Mouse (Mus musculus) heart, adult 2 months (tissue): ENCODE measurements around the gene Gm37240. TPM values are rescaled to one million over a fixed set of nuclear protein-coding genes. Genes with fewer than 3 reads are reported as not detected.

Experiments
- DNase-seq, 2 experiments: peaks; one replicate each; pipeline ENCODE4 v3.0.0; 2021
- H3K27ac ChIP-seq: fragments of 200-600 bp; 2 replicates; pipeline ENCODE4 v1.8.1; 2022
- H3K27me3 ChIP-seq: fragments of 200-500 bp; 2 replicates; pipeline ENCODE4 v1.6.1; 2012; ENCODE audit warnings: mild to moderate bottlenecking, low read length, inconsistent platforms, mixed read lengths; ENCODE audit not compliant: control insufficient read depth, insufficient read depth
- H3K36me3 ChIP-seq: fragments of 200-500 bp; 2 replicates; pipeline ENCODE4 v1.6.1; 2012; ENCODE audit warnings: low read length, inconsistent platforms; ENCODE audit not compliant: control insufficient read depth, insufficient read depth
- H3K4me1 ChIP-seq: fragments of 200-500 bp; 2 replicates; pipeline ENCODE4 v1.6.1; 2011; ENCODE audit warnings: low read length; ENCODE audit not compliant: control insufficient read depth, insufficient read depth
- H3K4me3 ChIP-seq: fragments of 200-600 bp; 2 replicates; pipeline ENCODE4 v1.8.1; 2022
- H3K79me2 ChIP-seq: fragments of 200-500 bp; replicated peaks from 2 replicates; pipeline ENCODE4 v1.6.1; 2012; ENCODE audit warnings: mild to moderate bottlenecking, inconsistent platforms, low read length, moderate library complexity, mixed read lengths; ENCODE audit not compliant: control insufficient read depth, insufficient read depth
- H3K9ac ChIP-seq: fragments of 200-500 bp; 2 replicates; pipeline ENCODE4 v1.6.1; 2012; ENCODE audit warnings: low read depth, mild to moderate bottlenecking, control low read depth, inconsistent platforms, low read length, mixed read lengths
- CTCF ChIP-seq: fragments of 200-600 bp; IDR thresholded peaks from 2 replicates; pipeline ENCODE4 v1.8.1; 2022; ENCODE audit warnings: antibody characterized with exemption, mild to moderate bottlenecking, moderate library complexity
- EP300 ChIP-seq: fragments of 200-500 bp; IDR thresholded peaks from 2 replicates; pipeline ENCODE4 v1.6.1; 2011; ENCODE audit warnings: low read depth, low read length, control low read depth; ENCODE audit not compliant: insufficient read depth
- POLR2A ChIP-seq: fragments of 200-500 bp; IDR thresholded peaks from 2 replicates; pipeline ENCODE4 v1.6.1; 2011; ENCODE audit warnings: mild to moderate bottlenecking, low read depth, low read length, control low read depth; ENCODE audit not compliant: insufficient read depth
- WGBS: fragments of 180-500 bp; shearing (Covaris S2); methylation state at CpG from one replicate; pipeline ENCODE4 v1.1.7; 2018; 5-methylcytosine and 5-hydroxymethylcytosine counted together
- intact Hi-C: fragments of 180-260 bp; cut with DNase I; formaldehyde crosslinking; loops from one replicate; pipeline ENCODE4 v1.15.1; 2025
- polyA plus RNA-seq: library from polyadenylated mRNA; depleted of rRNA; stranded (reverse); fragments of >200 nt; gene quantifications from 2 replicates; pipeline ENCODE4 v1.2.3, GENCODE M21; 2012
- total RNA-seq, 2 experiments: library from RNA; stranded (reverse); gene quantifications; 2 replicates each; pipeline ENCODE4 v1.2.3; 2021

Gene Gm37240
- total and polyA plus RNA-seq, 3 experiments: 25.0 to 45.3 (median 36.6) TPM

GRCm38 (mm10) chr3:85052196-85052595 lies 835.1 kb downstream of the Gm37240 start:
- no peak overlapping the region for H3K4me3 ChIP-seq
- intact Hi-C loops: no loop called here
- H3K4me1 ChIP-seq: no peaks in the 10 kb centered on the region
- TF ChIP-seq EP300 (no peak), CTCF (no peak), POLR2A (no peak)
- H3K36me3 ChIP-seq: no peaks in the 10 kb centered on the region
- no peak for DNase-seq
- no peak overlapping the region for H3K27ac ChIP-seq
- no peak overlapping the region for H3K9ac ChIP-seq
- no peaks in the 10 kb centered on the region for H3K79me2 ChIP-seq
- H3K27me3 ChIP-seq: no peaks in the 10 kb centered on the region
- 37% methylated on average over 1 of the region's 1 CpGs for WGBS

GRCm38 (mm10) chr3:85048569-85048968 lies 838.7 kb downstream of the Gm37240 start:
- H3K4me1 ChIP-seq: no peaks in the 10 kb centered on the region
- no peaks in the 10 kb centered on the region for H3K36me3 ChIP-seq
- intact Hi-C loops: no loop called here
- DNase-seq: no peak
- H3K79me2 ChIP-seq: no peaks in the 10 kb centered on the region
- no peak overlapping the region for H3K4me3 ChIP-seq
- H3K27ac ChIP-seq: no peak overlapping the region
- WGBS: 88% methylated on average over 5 of the region's 5 CpGs
- no peak overlapping the region for H3K9ac ChIP-seq
- no peak for TF ChIP-seq CTCF
- TF ChIP-seq EP300: no peak
- no peak for TF ChIP-seq POLR2A
- no peaks in the 10 kb centered on the region for H3K27me3 ChIP-seq

DNA sequence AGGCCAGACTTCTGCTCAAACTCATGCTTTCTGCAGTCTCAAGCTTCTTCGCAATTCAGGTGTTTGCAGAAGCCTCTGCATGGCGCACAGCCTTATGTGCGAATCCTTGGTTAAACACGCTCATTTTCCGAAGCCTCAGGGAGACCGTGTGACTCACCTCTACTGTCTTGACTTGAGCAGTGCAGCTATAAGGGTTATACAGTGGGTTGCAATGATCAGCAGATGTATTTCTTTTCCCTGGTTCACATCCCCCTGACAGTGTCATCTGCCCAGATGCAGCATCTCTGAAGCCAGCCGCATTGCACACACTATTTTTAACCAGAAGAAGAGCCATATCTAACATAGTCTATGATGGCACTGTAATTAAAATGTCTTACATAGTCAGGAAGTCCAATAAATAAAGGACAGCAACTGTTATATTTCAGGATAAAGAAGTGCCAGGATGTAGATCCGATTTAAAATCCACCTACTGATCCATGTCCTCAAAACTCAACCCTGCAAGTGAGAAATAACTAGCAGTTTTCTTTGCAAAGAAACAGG lies 843.6 kb downstream of the Gm37240 start:
- 91% methylated on average over 8 of the region's 8 CpGs for WGBS
- no peak for TF ChIP-seq CTCF
- TF ChIP-seq POLR2A: no peak
- TF ChIP-seq EP300: no peak
- Histone ChIP-seq H3K4me3 (no peak overlapping the region), H3K4me1 (no peaks in the 10 kb centered on the region), H3K27ac (no peak overlapping the region), H3K79me2 (no peaks in the 10 kb centered on the region), H3K9ac (no peak overlapping the region), H3K36me3 (no peaks in the 10 kb centered on the region), H3K27me3 (no peaks in the 10 kb centered on the region)
- no peak for DNase-seq
- intact Hi-C loops: no loop called here

- DNase-seq: no peak
- TF ChIP-seq EP300: no peak
- TF ChIP-seq POLR2A: no peak
- TF ChIP-seq CTCF: no peak
- H3K4me1 ChIP-seq: no peaks in the 10 kb centered on the region
- H3K9ac ChIP-seq: no peak overlapping the region
- H3K27ac ChIP-seq: no peak overlapping the region
- no peaks in the 10 kb centered on the region for H3K79me2 ChIP-seq
- H3K4me3 ChIP-seq: no peak overlapping the region
- WGBS: 87% methylated on average over 4 of the region's 4 CpGs
- H3K36me3 ChIP-seq: no peaks in the 10 kb centered on the region
- intact Hi-C loops: no loop called here
- H3K27me3 ChIP-seq: no peaks in the 10 kb centered on the region
Measured at GRCm38 (mm10) chr3:85042126-85042525, 845.2 kb downstream of the Gm37240 start.

DNA sequence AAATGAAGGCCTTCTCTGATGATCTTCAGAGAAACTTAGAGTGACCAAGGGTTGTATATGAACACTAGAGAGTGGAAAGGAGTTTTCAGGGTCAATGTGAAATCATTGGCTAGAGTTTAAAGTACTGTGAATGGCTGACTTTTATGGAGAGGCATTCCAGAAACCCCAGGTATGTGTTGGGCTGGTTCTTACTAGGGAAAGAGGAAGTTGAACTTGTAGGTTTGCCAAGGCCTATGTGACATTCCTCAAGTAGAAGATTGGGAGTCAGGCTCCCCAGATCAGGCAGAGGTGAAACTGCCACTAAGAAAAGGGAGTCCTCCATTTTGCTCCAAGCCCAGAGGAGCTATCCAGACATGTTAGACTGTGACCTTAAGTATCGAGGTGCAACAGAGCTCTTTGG lies 858.2 kb downstream of the Gm37240 start:
- Histone ChIP-seq H3K4me3 (no peak overlapping the region), H3K27ac (no peak overlapping the region), H3K27me3 (no peaks in the 10 kb centered on the region), H3K9ac (no peak overlapping the region), H3K79me2 (no peaks in the 10 kb centered on the region), H3K4me1 (no peaks in the 10 kb centered on the region), H3K36me3 (no peaks in the 10 kb centered on the region)
- TF ChIP-seq CTCF (no peak), EP300 (no peak), POLR2A (no peak)
- no peak for DNase-seq
- 71% methylated on average over 1 of the region's 1 CpGs for WGBS
- intact Hi-C loops: no loop called here

DNA sequence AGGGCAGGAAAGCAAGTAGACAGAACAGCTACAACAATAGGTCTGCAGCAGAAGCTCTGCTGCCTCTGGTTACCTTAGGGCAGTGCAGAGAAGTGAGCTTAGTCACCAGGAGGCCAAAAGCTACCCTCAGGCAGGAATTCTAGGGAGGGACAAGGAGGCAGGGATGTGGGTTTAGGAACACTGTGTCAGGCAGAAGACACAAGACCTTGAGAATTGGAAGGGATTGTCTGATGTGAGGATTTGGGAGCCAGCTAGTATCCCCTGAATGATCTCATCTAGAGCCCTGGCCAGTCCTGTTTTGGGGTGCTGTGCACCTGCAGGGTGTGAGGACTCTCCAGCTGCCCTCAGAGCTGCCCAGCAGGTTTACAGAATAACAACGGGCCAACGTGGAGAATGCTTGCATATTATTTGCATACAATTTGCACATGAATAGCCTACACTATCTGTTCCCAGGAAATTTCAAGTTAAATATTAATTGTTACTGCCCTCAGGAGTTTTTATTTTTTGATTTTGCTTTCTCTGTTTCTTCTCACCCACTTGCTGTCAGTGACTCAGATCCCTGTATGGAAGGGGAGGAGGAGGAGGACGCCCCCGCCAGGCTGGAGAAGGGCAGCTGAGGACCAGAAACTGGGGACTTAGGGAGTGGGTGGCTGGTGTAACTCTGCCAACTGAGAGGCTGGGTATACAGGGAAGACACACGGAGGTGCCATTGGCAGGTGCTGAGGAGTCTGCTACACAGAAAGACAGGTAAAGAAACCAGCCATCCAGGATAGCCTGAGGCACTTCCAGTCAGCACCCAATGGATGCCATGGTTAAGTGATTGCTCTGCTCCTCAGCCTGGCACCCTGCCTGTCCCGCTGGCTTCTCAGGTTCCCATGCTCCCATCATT lies 862.3 kb downstream of the Gm37240 start:
- TF ChIP-seq EP300: no peak
- TF ChIP-seq CTCF: no peak
- TF ChIP-seq POLR2A: no peak
- DNase-seq: no peak
- H3K4me1 ChIP-seq: no peaks in the 10 kb centered on the region; the same call in 1 of the 2 replicates
- no peak overlapping the region for H3K27ac ChIP-seq
- no peaks in the 10 kb centered on the region for H3K79me2 ChIP-seq
- no peaks in the 10 kb centered on the region for H3K36me3 ChIP-seq
- no peak overlapping the region for H3K4me3 ChIP-seq
- H3K27me3 ChIP-seq: no peaks in the 10 kb centered on the region
- H3K9ac ChIP-seq: no peak overlapping the region
- WGBS: 48% methylated on average over 6 of the region's 6 CpGs
- intact Hi-C loops: no loop called here
